Mouse (Mus musculus): Measurements from ENCODE around the gene Mmab.

Gene Mmab

DNA sequence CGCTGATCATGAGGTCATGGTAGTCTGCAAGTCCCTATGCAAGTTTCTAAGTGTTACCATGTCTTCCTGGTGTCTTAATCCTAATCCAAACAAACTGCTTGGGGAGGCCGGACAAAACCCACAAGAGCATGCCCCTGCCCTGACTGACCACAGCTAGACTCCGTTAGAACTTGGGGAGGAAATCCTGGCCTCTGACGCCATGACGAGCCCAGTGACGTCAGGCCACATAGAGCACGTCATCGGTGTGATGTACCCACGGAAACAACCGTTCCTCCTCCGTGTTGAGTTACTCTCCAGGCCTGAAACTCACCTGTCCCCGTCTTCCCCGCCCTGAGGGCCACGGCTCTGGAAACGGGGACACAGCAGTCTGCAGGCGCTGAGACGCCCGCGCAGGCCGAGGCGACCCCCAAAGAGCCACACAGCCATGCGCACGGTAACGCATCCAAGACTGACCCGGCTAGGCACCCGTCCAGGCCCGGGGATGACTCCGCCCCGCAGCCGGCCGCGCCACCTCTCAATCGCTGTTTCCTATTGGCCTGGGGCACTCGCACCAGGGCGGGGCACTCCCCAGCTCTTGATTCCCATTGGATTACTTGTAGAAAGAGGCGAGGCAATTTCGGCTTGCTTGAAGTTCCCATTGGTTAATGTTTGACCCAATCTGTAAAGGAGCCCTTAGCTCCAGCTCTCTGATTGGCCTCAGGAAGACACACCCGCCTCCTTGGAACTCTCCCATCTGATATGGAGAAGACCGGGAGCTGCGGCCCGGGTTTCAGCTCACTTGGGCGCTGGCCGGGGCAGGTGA is at the start of gene Mmab, which contains the start of gene Mvk:
Gene Mmab (minus strand): TSS at position 495 of the 802 bp plus-strand sequence.
Gene Mvk (plus strand): TSS at position 704 of the 802 bp plus-strand sequence.
- DNase-seq (ENCODE audit: low spot score in 2 of 2), result peak; percentile 98

DNA sequence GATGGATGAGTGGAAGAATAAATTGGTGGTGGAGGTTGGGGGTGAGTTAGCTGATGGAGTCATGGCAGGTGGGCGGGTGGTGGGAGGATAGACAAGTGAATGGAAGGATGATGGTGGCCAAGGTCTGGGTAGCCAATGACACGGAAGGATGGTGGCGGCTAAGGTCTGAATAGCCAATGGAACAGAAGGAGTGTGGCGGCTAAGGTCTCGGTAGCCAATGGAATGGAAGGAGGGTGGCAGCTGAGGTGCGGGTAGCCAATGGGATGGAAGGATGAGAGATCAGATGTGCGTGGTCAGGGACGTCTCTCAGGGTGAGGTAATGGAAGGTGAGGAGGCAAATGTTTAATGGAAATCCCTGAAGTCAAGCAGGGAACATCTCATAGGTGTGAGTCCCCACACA is 46.4 kb upstream of the Mmab start:
- DNase-seq (ENCODE audit: low spot score in 2 of 2), result no peak

DNA sequence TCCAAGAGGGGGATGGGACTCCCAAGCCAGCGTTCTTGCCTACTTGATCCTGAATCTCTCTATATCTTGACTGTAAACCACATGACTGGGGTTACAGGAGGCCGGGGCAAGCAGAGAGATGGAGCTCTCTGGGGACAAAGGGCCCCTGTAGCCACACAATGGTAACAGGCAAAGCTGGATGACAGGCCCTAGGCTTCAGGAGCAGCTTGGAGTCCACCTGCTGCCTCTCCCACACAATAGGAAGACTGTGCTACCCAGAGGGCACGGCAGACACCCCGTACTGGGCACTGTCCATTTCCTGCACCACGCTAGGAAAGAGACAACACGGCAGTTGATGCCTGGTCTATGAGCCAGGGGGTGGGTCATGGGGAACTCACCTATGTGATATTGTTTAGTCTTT is 45.7 kb upstream of the Mmab start:
- DNase-seq (ENCODE audit: low spot score in 2 of 2), result no peak

DNA sequence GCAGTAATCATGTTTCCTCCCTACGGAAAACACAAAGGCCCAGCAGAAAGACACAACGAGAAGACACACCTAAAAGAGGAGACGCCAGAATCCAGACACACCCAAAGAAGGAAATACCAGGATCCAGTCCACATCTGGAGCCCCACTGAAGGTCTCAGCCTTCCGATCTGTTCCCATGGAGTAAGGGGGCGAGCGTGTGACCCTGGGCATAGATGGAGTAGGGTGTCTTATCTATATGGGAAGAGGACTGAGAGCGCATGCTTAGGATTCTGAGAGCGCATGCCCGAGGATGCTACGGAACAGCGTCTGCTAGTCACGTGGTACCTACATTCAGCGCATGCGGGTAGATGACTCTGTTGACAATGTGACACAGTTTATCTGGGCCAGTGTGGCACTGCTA is 41.8 kb upstream of the Mmab start:
- no peak for DNase-seq (ENCODE audit: low spot score in 2 of 2)

DNA sequence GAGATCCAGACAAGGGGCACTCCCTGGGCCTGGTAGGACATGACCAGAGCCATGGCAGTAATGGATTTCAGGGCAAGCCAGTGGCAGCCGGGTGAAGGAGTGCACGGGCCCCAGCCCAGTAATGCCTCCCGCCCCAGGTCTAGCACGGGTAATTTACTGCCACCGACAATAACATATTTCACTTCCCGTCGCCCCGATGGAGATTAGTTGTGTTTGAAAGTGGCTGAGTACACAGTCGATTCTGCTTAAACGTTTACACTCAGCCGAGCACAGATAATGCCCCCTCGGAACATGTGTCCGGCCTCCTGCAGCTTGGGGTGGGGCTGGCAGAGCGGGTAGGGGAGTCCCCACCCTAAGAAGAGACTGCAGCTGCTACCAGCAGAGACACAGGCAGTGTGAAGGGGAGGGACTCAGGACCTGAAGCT is 38.7 kb upstream of the Mmab start:
- no peak for DNase-seq (ENCODE audit: low spot score in 2 of 2)

GRCm38 (mm10) chr5:114478267-114478666 is 34.4 kb upstream of the Mmab start:
- DNase-seq (ENCODE audit: low spot score in 2 of 2), result no peak

DNA sequence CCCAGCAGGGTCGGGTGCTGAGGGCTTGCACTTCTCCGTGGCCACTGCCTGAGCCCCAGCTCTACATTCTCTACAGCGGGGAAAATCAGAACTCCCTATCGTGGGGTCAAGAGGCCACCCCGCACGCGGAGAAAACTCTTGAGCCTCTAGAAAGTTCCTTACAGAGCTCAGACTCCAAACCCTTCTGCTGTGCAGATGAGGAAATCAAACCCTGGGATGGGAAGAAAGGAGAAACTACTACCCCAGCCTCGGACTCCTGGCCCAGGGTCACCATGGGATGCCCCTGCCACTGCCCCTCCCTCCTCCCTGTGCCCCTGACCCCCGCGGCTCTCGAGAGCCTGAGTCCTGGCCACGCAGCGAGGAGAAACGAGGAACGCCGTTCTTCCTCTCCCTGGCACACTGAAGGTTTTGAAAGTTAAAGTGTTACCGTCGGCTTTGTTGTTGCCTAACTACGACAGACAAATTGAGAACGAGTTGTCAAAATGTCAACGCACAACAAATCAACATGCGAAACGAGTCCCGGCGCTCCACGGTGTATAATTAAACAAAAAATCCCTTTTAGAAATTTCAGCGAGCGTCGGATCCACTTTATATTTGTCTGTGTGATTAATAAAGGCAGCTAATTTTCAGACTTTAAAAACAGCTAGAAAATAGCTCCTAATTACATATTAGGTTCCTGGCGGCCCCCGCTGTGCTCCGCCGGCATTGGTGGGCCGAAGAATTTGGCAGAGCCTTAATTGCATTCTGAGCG is 31.1 kb upstream of the Mmab start:
- DNase-seq (ENCODE audit: low spot score in 2 of 2), result no peak

DNA sequence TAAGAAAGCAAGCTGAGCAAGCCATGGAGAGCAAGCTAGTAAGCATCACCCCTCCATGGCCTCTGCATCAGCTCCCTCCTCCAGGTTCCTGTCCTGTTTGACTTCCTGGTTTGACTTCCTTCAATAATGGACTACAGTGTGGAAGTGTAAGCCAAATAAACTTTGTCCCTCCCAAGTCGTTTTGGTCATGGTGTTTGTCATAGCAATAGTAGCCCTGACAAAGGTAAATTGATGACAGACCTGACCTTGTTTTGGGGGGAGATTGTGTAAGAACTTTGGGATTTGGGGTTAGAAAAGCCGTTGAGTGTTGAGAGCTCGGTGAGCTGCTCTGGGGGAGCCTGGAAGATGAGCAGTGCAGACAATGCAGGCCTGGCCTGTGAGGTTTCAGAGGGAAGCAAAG is 26.5 kb upstream of the Mmab start:
- DNase-seq (ENCODE audit: low spot score in 2 of 2), result no peak

- DNase-seq (ENCODE audit: low spot score in 2 of 2), result no peak
These were observed 24.1 kb upstream of the Mmab start for GRCm38 (mm10) chr5:114468007-114468406.

GRCm38 (mm10) chr5:114467430-114467829 is 23.6 kb upstream of the Mmab start:
- DNase-seq (ENCODE audit: low spot score in 2 of 2), result peak; percentile 56 to 73

- DNase-seq (ENCODE audit: low spot score in 2 of 2), result no peak
These were observed 23.2 kb upstream of the Mmab start for GRCm38 (mm10) chr5:114467019-114467418.

- DNase-seq (ENCODE audit: low spot score in 2 of 2), result no peak
These were observed 21.8 kb upstream of the Mmab start for GRCm38 (mm10) chr5:114465641-114466040.

DNA sequence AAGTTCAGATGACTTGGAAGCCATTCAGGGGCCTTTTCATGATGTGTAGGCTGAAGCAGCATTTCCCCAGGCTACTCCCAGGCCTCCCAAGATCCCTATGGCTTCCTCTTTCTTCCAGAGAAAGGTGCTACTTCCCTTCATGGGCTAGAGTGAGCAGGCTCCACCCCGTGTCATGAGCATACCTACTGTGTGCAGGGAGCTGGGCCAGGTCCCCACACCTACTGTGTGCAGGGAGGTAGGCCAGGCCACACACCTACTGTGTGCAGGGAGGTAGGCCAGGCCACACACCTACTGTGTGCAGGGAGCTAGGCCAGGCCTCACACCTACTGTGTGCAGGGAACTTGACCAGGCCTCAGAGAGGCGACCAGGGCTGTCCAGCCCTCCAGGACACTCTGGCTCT is 20.7 kb upstream of the Mmab start:
- DNase-seq (ENCODE audit: low spot score in 2 of 2), result no peak

- DNase-seq (ENCODE audit: low spot score in 2 of 2), result no peak
These were observed 18.5 kb upstream of the Mmab start for GRCm38 (mm10) chr5:114462067-114463040.

- peak; percentile 69 to 87 for DNase-seq (ENCODE audit: low spot score in 2 of 2)
These were observed 17.4 kb upstream of the Mmab start for GRCm38 (mm10) chr5:114461238-114461637.

- DNase-seq (ENCODE audit: low spot score in 2 of 2), result no peak
These were observed 13.2 kb upstream of the Mmab start for GRCm38 (mm10) chr5:114456995-114457605.

- no peak for DNase-seq (ENCODE audit: low spot score in 2 of 2)
These were observed 12.4 kb upstream of the Mmab start for GRCm38 (mm10) chr5:114456287-114456686.

DNA sequence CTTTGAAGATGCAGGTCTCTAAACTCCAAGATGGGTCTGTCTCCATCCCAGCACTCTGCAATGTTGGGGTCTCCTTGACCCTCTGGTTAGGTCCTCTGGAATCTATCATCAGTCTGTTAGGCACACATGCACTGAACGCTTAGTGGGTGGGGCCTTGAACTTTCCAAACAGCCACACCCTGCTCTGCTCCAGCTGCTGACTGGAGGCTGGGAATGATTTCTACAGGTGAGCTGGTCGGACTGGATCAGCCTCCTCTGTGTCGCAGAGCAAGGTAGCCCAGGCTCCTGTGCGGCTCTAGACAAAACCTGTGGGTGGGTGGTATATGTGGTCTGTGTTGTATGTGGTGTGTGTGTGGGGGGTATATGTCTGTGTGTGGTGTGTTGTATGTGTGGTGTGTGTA is 5.2 kb upstream of the Mmab start:
- no peak for DNase-seq (ENCODE audit: low spot score in 2 of 2)

GRCm38 (mm10) chr5:114444368-114444692 is 470 bp upstream of the Mmab start:
- DNase-seq (ENCODE audit: low spot score in 2 of 2), result no peak

- no peak for DNase-seq (ENCODE audit: low spot score in 2 of 2)
These were observed 8.3 kb downstream of the Mmab start for GRCm38 (mm10) chr5:114435588-114435987.

- no peak for DNase-seq (ENCODE audit: low spot score in 2 of 2)
These were observed 9.5 kb downstream of the Mmab start for GRCm38 (mm10) chr5:114434359-114434758.

DNA sequence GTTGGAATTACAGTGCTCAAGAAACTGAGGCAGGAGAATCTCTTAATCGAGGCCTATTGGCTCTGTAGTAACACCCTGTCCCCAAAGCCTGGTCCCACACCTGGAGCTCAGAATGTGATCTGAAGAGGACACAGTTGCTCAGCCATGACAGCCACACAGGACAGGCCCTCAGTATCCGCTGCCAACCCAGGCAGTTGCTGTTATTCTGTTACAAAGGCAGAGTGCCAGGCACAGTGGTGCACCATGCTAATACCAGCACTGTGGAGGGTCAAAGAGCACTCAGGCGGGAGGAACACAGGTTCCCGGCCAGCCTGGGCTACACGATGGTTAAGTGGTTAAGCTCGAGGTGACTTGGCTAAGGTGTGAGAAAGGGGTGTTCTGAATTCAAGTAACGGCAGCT is 14.1 kb downstream of the Mmab start:
- DNase-seq (ENCODE audit: low spot score in 2 of 2), result no peak
